ENCODE assay signal across 36 mouse cellular contexts in genomic region chr15:7463444-7464350, GRCm38 (mm10).
DNase-seq lines count a peak whose midpoint lies in the region; ATAC-seq lines count a peak whose summit lies in the region.
"Had no signal": no experiment of that assay in that cellular context is flagged by ENCODE, and none has a peak within 500 bp of the region (broad histone marks: within the 10 kb centered on the region; RNA-seq: fewer than 3 reads in every experiment).

No protein-coding gene starts in this region.

- no peak overlapping the region for H3K9ac ChIP-seq in heart, embryonic 12.5 days
- H3K9ac ChIP-seq: embryonic facial prominence, embryonic 13.5 days; forebrain, embryonic 15.5 days; heart, embryonic 13.5 days; hindbrain, embryonic 15.5 days; limb, embryonic 15.5 days; liver, embryonic 13.5 days; midbrain, embryonic 13.5 days; neural tube, embryonic 13.5 days had no signal

- H3K27me3 ChIP-seq in heart, embryonic 12.5 days (replicated peaks), result peaks cover 29% of the 10 kb centered on the region
- peaks cover 13% of the 10 kb centered on the region for H3K27me3 ChIP-seq in embryonic facial prominence, embryonic 10.5 days (replicated peaks; ENCODE audit: low read depth, poor library complexity, severe bottlenecking)
- H3K27me3 ChIP-seq: forebrain, embryonic 15.5 days; liver, embryonic 13.5 days; midbrain, embryonic 13.5 days; Patski had no signal

- no peak overlapping the region for H3K4me3 ChIP-seq in heart, embryonic 12.5 days
- H3K4me3 ChIP-seq in embryonic facial prominence, embryonic 10.5 days, result no peak overlapping the region
- H3K4me3 ChIP-seq: embryonic facial prominence, embryonic 13.5 days; forebrain, embryonic 10.5 days; forebrain, embryonic 15.5 days; gastrocnemius, adult 2 months; heart, adult 2 months; heart, embryonic 13.5 days; hindbrain, embryonic 15.5 days; limb, embryonic 10.5 days; limb, embryonic 15.5 days; liver, embryonic 13.5 days; megakaryocyte, embryonic 14.5 days; midbrain, embryonic 13.5 days; neural tube, embryonic 13.5 days had no signal

- no peak overlapping the region for H3K4me2 ChIP-seq in heart, embryonic 12.5 days
- H3K4me2 ChIP-seq: embryonic facial prominence, embryonic 13.5 days; forebrain, embryonic 15.5 days; heart, embryonic 13.5 days; hindbrain, embryonic 15.5 days; limb, embryonic 15.5 days; liver, embryonic 13.5 days; midbrain, embryonic 13.5 days; neural tube, embryonic 13.5 days had no signal

- ATAC-seq in heart, embryonic 12.5 days (ENCODE audit: insufficient number of reproducible peaks, low FRiP score), result no peak
- ATAC-seq: forebrain, embryonic 15.5 days; inflammation-experienced regulatory T-cells, adult 6 months; lung, postnatal 0 days; midbrain, embryonic 13.5 days; Patski had no signal

- peak; percentile 84 for DNase-seq in heart, adult 11 months
- peak; percentile 37 for DNase-seq in ovary, adult 18-20 months (ENCODE audit: low spot score)
- DNase-seq in ovary, postnatal 10 days (ENCODE audit: low spot score), result no peak
- DNase-seq in thymus, postnatal 14 days, result peak; percentile 65
- DNase-seq in urinary bladder, adult 2 months (ENCODE audit: low spot score), result no peak
- DNase-seq in embryonic facial prominence, embryonic 10.5 days (ENCODE audit: low spot score), result no peak
- DNase-seq: adrenal gland, postnatal 10 days; cerebellum, adult 11 months; cerebellum, adult 9-11 months; embryo, embryonic 11 days; gastrocnemius, adult 2 months; gastrocnemius, postnatal 36 days; heart, adult 2 months; heart, postnatal 10 days; kidney, adult 11 months; kidney, postnatal 4 days; layer of hippocampus, postnatal 36 days; liver, embryonic 13.5 days; lung, adult 18-20 months; lung, postnatal 4 days; right cerebral cortex, adult 18-20 months had no signal

- no peaks in the 10 kb centered on the region for H3K9me3 ChIP-seq in heart, embryonic 12.5 days (replicated peaks)
- H3K9me3 ChIP-seq in embryonic facial prominence, embryonic 10.5 days, result no peaks in the 10 kb centered on the region
- H3K9me3 ChIP-seq: forebrain, embryonic 10.5 days; forebrain, embryonic 15.5 days; heart, embryonic 13.5 days; hindbrain, embryonic 15.5 days; limb, embryonic 10.5 days; limb, embryonic 15.5 days; liver, embryonic 13.5 days; megakaryocyte, embryonic 14.5 days; midbrain, embryonic 13.5 days; neural tube, embryonic 13.5 days had no signal

- 73% methylated on average over 15 of the region's 15 CpGs for WGBS in heart, embryonic 12.5 days
- 78% methylated on average over 15 of the region's 15 CpGs for WGBS in embryonic facial prominence, embryonic 10.5 days

- H3K4me1 ChIP-seq in heart, embryonic 12.5 days (replicated peaks), result no peaks in the 10 kb centered on the region
- peaks cover 3% of the 10 kb centered on the region; the same call in 1 of the 2 replicates for H3K4me1 ChIP-seq in embryonic facial prominence, embryonic 10.5 days
- H3K4me1 ChIP-seq: forebrain, embryonic 10.5 days; forebrain, embryonic 15.5 days; heart, embryonic 13.5 days; hindbrain, embryonic 15.5 days; limb, embryonic 15.5 days; liver, embryonic 13.5 days; midbrain, embryonic 13.5 days; neural tube, embryonic 13.5 days had no signal

- no peak overlapping the region for H3K27ac ChIP-seq in heart, embryonic 12.5 days (ENCODE audit: poor library complexity, severe bottlenecking)
- no peak overlapping the region for H3K27ac ChIP-seq in embryonic facial prominence, embryonic 10.5 days (replicated peaks)
- H3K27ac ChIP-seq: embryonic facial prominence, embryonic 13.5 days; forebrain, embryonic 10.5 days; forebrain, embryonic 15.5 days; gastrocnemius, adult 2 months; heart, adult 2 months; heart, embryonic 13.5 days; hindbrain, embryonic 15.5 days; limb, embryonic 10.5 days; limb, embryonic 15.5 days; liver, embryonic 13.5 days; midbrain, embryonic 13.5 days; neural tube, embryonic 13.5 days; stomach, postnatal 0 days had no signal

- no peaks in the 10 kb centered on the region for H3K36me3 ChIP-seq in heart, embryonic 12.5 days
- H3K36me3 ChIP-seq in embryonic facial prominence, embryonic 10.5 days (replicated peaks), result no peaks in the 10 kb centered on the region
- H3K36me3 ChIP-seq: embryonic facial prominence, embryonic 13.5 days; forebrain, embryonic 10.5 days; forebrain, embryonic 15.5 days; heart, embryonic 13.5 days; hindbrain, embryonic 15.5 days; limb, embryonic 10.5 days; limb, embryonic 15.5 days; liver, embryonic 13.5 days; midbrain, embryonic 13.5 days; neural tube, embryonic 13.5 days had no signal

Comparison
In these comparisons a context has a peak if more than half of its experiments do, and no peak if none do; other contexts are left out.
1. DNase-seq: peak in heart, adult 11 months (single experiment), ovary, adult 18-20 months (single experiment) and thymus, postnatal 14 days (single experiment); none in ovary, postnatal 10 days (single experiment), urinary bladder, adult 2 months (single experiment) and embryonic facial prominence, embryonic 10.5 days (single experiment).